Mouse (Mus musculus): ENCODE results near the gene Fam3c. TPM values are rescaled to one million over a fixed set of nuclear protein-coding genes. Genes with fewer than 3 reads are reported as not detected.
A peak's percentile ranks its signal among the peaks of the same experiment; 100 is the strongest.

Gene Fam3c
- polyA plus RNA-seq, 1 experiment from 2014 or later = 59.9 TPM

DNA sequence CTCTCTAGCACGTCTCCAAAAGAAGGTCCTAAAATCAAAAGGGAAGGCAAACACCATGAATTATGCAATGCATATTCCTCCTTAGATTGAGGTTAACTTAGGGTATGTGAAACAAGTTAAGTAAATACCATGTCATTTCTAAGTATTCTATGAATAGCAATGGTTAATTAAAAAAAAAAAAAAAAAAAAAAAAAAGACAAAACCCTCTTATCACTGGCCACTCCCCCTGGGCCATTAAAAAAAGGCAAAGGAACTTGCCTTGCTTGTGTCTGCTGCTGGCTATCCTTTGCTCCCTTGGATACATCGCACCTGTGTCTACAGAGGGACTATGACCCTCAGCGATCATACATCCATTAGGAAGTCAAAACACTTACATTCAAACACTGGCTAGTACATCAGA is 12.8 kb downstream of the Fam3c start:
- no peaks in the 10 kb centered on the region for H3K36me3 ChIP-seq (ENCODE audit: control insufficient read depth, insufficient read depth)
- H3K4me3 ChIP-seq (ENCODE audit: low read depth, low read length) = no peak overlapping the region
- no peak for TF ChIP-seq CTCF (IDR thresholded peaks at IDR 0.05; ENCODE audit: low read depth)
- no peak overlapping the region for H3K9ac ChIP-seq (ENCODE audit: low read depth, low read length)
- H3K9me3 ChIP-seq (ENCODE audit: control insufficient read depth) = no peaks in the 10 kb centered on the region
- H3K4me2 ChIP-seq (replicated peaks; ENCODE audit: low read depth) = 0 out of 2 replicates have a peak overlapping the region, but pooled peaks have one; percentile 37
- H3K4me1 ChIP-seq (replicated peaks; ENCODE audit: control insufficient read depth, insufficient read depth, low read length) = peaks cover 7% of the 10 kb centered on the region
- 38% methylated on average over 3 of the region's 3 CpGs for WGBS
- no peak overlapping the region; the same call in 1 of the 2 replicates for H3K27ac ChIP-seq (ENCODE audit: low read depth, low read length)
- ATAC-seq = peak; percentile 29; the same call in 1 of the 2 replicates
- H3K27me3 ChIP-seq (replicated peaks; ENCODE audit: control insufficient read depth, insufficient read depth, low read length) = no peaks in the 10 kb centered on the region

DNA sequence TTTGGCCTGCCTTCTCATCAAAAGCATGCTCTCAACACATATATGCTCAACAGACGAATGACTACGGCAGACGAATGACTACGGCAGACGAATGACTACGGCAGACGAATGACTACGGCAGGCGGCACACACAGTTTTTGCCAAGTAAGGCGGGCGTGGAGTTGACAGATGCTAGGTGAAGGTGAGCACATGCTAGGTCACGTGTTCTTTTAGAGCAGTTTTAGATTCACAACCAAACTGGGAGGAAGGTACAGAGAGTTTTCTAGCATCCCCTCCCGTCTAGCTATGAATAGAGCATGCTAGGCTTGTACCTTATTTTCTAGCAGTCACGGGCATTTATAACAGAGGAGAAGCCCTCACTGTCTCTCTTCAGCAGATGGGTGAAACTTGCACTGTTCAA is 15.3 kb downstream of the Fam3c start:
- Histone ChIP-seq H3K4me3 (ENCODE audit: low read depth, low read length) (no peak overlapping the region), H3K27me3 (replicated peaks; ENCODE audit: control insufficient read depth, insufficient read depth, low read length) (no peaks in the 10 kb centered on the region), H3K36me3 (ENCODE audit: control insufficient read depth, insufficient read depth) (no peaks in the 10 kb centered on the region), H3K9me3 (ENCODE audit: control insufficient read depth) (no peaks in the 10 kb centered on the region), H3K4me1 (replicated peaks; ENCODE audit: control insufficient read depth, insufficient read depth, low read length) (peaks cover 7% of the 10 kb centered on the region; the same call in 1 of the 2 replicates), H3K9ac (ENCODE audit: low read depth, low read length) (no peak overlapping the region), H3K4me2 (replicated peaks; ENCODE audit: low read depth) (no peak overlapping the region), H3K27ac (ENCODE audit: low read depth, low read length) (peak overlapping the region; percentile 61)
- 85% methylated on average over 14 of the region's 14 CpGs for WGBS
- no peak for ATAC-seq
- TF ChIP-seq CTCF (IDR thresholded peaks at IDR 0.05; ENCODE audit: low read depth) = no peak

DNA sequence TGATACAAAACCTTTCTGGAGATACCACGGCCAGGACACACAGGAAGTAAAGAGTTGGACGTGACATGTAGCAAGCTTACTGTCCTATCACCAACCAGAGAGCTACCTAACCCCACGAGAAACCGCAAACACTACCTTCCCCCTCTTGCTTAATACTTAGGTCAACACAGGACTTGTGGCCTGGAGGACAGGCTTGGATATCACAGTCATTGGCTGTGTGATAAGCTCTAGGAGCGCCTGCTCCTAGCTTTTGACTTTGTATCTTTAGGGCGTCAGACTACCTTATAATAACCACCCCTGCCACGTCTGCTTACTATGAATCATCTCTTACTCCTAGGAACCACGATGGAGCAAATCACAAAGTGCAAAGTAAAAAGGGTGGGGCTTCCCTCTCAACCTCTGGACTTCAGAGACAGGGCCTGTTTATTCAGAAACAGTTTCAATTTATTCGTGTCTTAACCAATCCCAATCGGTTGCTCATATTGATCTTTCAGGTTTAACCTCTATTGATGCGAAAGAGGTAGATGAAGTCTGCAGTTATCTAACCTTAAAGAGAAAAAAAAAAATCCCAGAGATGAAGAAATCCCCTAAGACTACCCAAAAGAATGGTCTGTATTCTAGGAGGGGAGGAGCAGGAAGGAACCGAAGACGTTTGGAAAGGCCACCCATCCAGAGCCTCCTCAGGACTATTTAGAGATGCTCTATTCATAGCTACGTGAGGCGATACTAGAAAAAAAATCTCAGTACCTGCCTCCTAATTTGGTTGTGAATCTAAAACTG is 16.1 kb downstream of the Fam3c start:
- Histone ChIP-seq H3K36me3 (ENCODE audit: control insufficient read depth, insufficient read depth) (no peaks in the 10 kb centered on the region), H3K4me1 (replicated peaks; ENCODE audit: control insufficient read depth, insufficient read depth, low read length) (peaks cover 7% of the 10 kb centered on the region; the same call in 1 of the 2 replicates), H3K27ac (ENCODE audit: low read depth, low read length) (peak overlapping the region; percentile 84), H3K4me2 (replicated peaks; ENCODE audit: low read depth) (peak overlapping the region; percentile 25; the same call in 1 of the 2 replicates), H3K9ac (ENCODE audit: low read depth, low read length) (no peak overlapping the region), H3K4me3 (ENCODE audit: low read depth, low read length) (no peak overlapping the region), H3K9me3 (ENCODE audit: control insufficient read depth) (no peaks in the 10 kb centered on the region), H3K27me3 (replicated peaks; ENCODE audit: control insufficient read depth, insufficient read depth, low read length) (no peaks in the 10 kb centered on the region)
- 48% methylated on average over 15 of the region's 15 CpGs for WGBS
- no peak for TF ChIP-seq CTCF (IDR thresholded peaks at IDR 0.05; ENCODE audit: low read depth)
- peak; percentile 97 for ATAC-seq

GRCm38 (mm10) chr6:22332548-22332947 is 23.5 kb downstream of the Fam3c start:
- no peak overlapping the region for H3K4me2 ChIP-seq (replicated peaks; ENCODE audit: low read depth)
- WGBS = 52% methylated on average over 2 of the region's 2 CpGs
- no peak; the same call in 1 of the 2 replicates for ATAC-seq
- no peaks in the 10 kb centered on the region for H3K27me3 ChIP-seq (replicated peaks; ENCODE audit: control insufficient read depth, insufficient read depth, low read length)
- no peak overlapping the region for H3K9ac ChIP-seq (ENCODE audit: low read depth, low read length)
- H3K36me3 ChIP-seq (ENCODE audit: control insufficient read depth, insufficient read depth) = 0 out of 2 replicates have a peak, but pooled peaks cover 8% of the 10 kb centered on the region
- peak overlapping the region; percentile 29; the same call in 1 of the 2 replicates for H3K27ac ChIP-seq (ENCODE audit: low read depth, low read length)
- H3K4me1 ChIP-seq (replicated peaks; ENCODE audit: control insufficient read depth, insufficient read depth, low read length) = no peaks in the 10 kb centered on the region
- no peaks in the 10 kb centered on the region for H3K9me3 ChIP-seq (ENCODE audit: control insufficient read depth)
- TF ChIP-seq CTCF (IDR thresholded peaks at IDR 0.05; ENCODE audit: low read depth) = no peak
- no peak overlapping the region for H3K4me3 ChIP-seq (ENCODE audit: low read depth, low read length)

DNA sequence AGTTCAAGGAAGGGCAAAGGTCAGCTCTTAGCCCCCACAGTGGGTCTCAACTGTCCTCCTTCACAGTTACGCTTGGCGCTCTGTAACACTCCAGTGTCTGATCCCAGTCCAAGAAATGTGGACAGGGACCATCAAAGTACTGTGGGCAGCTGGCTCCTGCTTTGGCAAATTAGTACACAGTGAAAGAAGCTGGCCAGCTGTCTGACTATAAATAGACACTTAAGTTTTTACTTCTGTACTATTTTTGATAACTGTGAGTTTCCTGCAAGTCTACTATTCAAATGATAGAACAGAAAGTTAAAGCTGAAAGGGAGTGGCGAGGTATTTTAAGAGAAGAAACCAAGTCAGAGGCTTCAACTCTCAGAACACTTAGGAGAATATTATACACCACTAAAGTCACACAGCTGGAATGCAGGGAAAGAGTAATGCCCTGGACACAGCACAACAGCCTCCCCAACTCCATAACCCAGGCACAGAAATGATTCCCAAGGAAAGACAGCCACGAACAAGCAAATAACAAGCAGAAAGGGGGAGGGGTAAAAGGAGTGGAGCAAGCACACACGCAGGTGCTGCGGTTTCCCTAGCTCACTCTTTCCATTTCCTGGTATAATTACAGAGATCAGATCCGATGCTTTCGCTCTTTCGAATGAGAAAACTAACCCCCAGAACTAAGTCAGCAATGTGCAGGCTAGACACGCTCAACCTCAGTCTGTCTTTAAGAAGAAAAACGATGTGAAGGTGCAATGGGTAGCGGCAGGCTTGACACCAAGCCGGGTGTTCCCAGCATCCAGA is 25.7 kb downstream of the Fam3c start:
- no peak overlapping the region for H3K4me3 ChIP-seq (ENCODE audit: low read depth, low read length)
- H3K4me2 ChIP-seq (replicated peaks; ENCODE audit: low read depth) = no peak overlapping the region
- peaks cover 3% of the 10 kb centered on the region; the same call in 1 of the 2 replicates for H3K4me1 ChIP-seq (replicated peaks; ENCODE audit: control insufficient read depth, insufficient read depth, low read length)
- 0 out of 2 replicates have a peak overlapping the region, but pooled peaks have one; percentile 2 for H3K27ac ChIP-seq (ENCODE audit: low read depth, low read length)
- no peaks in the 10 kb centered on the region for H3K9me3 ChIP-seq (ENCODE audit: control insufficient read depth)
- H3K36me3 ChIP-seq (ENCODE audit: control insufficient read depth, insufficient read depth) = 0 out of 2 replicates have a peak, but pooled peaks cover 8% of the 10 kb centered on the region
- peak; percentile 26; the same call in 1 of the 2 replicates for ATAC-seq
- H3K9ac ChIP-seq (ENCODE audit: low read depth, low read length) = no peak overlapping the region
- no peaks in the 10 kb centered on the region for H3K27me3 ChIP-seq (replicated peaks; ENCODE audit: control insufficient read depth, insufficient read depth, low read length)
- TF ChIP-seq CTCF (IDR thresholded peaks at IDR 0.05; ENCODE audit: low read depth) = no peak
- 63% methylated on average over 13 of the region's 13 CpGs for WGBS

- 0 out of 2 replicates have a peak, but pooled peaks cover 8% of the 10 kb centered on the region for H3K36me3 ChIP-seq (ENCODE audit: control insufficient read depth, insufficient read depth)
- no peak overlapping the region for H3K9ac ChIP-seq (ENCODE audit: low read depth, low read length)
- no peak overlapping the region for H3K4me3 ChIP-seq (ENCODE audit: low read depth, low read length)
- H3K9me3 ChIP-seq (ENCODE audit: control insufficient read depth) = no peaks in the 10 kb centered on the region
- WGBS = 66% methylated on average over 8 of the region's 8 CpGs
- H3K4me2 ChIP-seq (replicated peaks; ENCODE audit: low read depth) = no peak overlapping the region
- no peak overlapping the region for H3K27ac ChIP-seq (ENCODE audit: low read depth, low read length)
- no peak for TF ChIP-seq CTCF (IDR thresholded peaks at IDR 0.05; ENCODE audit: low read depth)
- H3K4me1 ChIP-seq (replicated peaks; ENCODE audit: control insufficient read depth, insufficient read depth, low read length) = peaks cover 3% of the 10 kb centered on the region; the same call in 1 of the 2 replicates
- no peaks in the 10 kb centered on the region for H3K27me3 ChIP-seq (replicated peaks; ENCODE audit: control insufficient read depth, insufficient read depth, low read length)
- peak; percentile 36; the same call in 1 of the 2 replicates for ATAC-seq
Observed at GRCm38 (mm10) chr6:22327931-22328330, 28.1 kb downstream of the Fam3c start.

Data from intestine, postnatal 0 days (tissue).